Mouse (Mus musculus): ENCODE data around the gene Fgf8.

Fgf8 gene

GRCm38 (mm10) chr19:45725677-45726277, 16.9 kb downstream of the Fgf8 start:
- no peak for DNase-seq

- no peak for DNase-seq
Observed at GRCm38 (mm10) chr19:45722188-45722587, 20.5 kb downstream of the Fgf8 start.

- no peak for DNase-seq
Observed at GRCm38 (mm10) chr19:45718286-45718685, 24.4 kb downstream of the Fgf8 start.

GRCm38 (mm10) chr19:45717493-45718220, 25.1 kb downstream of the Fgf8 start:
- DNase-seq, result peak; percentile 65

GRCm38 (mm10) chr19:45708704-45709103, 34.0 kb downstream of the Fgf8 start:
- DNase-seq, result peak; percentile 9

- DNase-seq, result no peak
Observed at GRCm38 (mm10) chr19:45696281-45696600, 46.5 kb downstream of the Fgf8 start.

GRCm38 (mm10) chr19:45695496-45696280, 47.0 kb downstream of the Fgf8 start:
- DNase-seq, result no peak

- no peak for DNase-seq
Observed at GRCm38 (mm10) chr19:45694056-45694455, 48.7 kb downstream of the Fgf8 start.

GRCm38 (mm10) chr19:45692211-45692610, 50.5 kb downstream of the Fgf8 start:
- DNase-seq, result no peak

GRCm38 (mm10) chr19:45691001-45691535, 51.6 kb downstream of the Fgf8 start:
- DNase-seq, result no peak

GRCm38 (mm10) chr19:45687001-45687400, 55.7 kb downstream of the Fgf8 start:
- DNase-seq, result no peak

Data from lung, postnatal 10 days (tissue).